Mouse (Mus musculus) spleen, postnatal 36 days (tissue): ENCODE data around the gene Ugt1a6a.

Experiments used
- DNase-seq, 2 experiments: peaks; one replicate each; pipeline ENCODE4 v3.0.0; 2022; ENCODE audit warnings: low spot score in 2 of 2, mixed read lengths in 1 of 2

Ugt1a6a gene

GRCm38 (mm10) chr1:88249596-88249995, 115.0 kb downstream of the Ugt1a6a start:
- no peak for DNase-seq

GRCm38 (mm10) chr1:88250023-88250422, 115.4 kb downstream of the Ugt1a6a start:
- DNase-seq, result no peak

- DNase-seq, result no peak
These were observed 118.5 kb downstream of the Ugt1a6a start for GRCm38 (mm10) chr1:88253106-88253505.

GRCm38 (mm10) chr1:88253540-88253939, 118.9 kb downstream of the Ugt1a6a start:
- DNase-seq, result no peak

- DNase-seq, result no peak
These were observed 120.3 kb downstream of the Ugt1a6a start for GRCm38 (mm10) chr1:88254793-88255465.

GRCm38 (mm10) chr1:88255466-88255857, 120.9 kb downstream of the Ugt1a6a start:
- DNase-seq, result no peak

- no peak for DNase-seq
These were observed 121.6 kb downstream of the Ugt1a6a start for GRCm38 (mm10) chr1:88255989-88256754.

- no peak for DNase-seq
These were observed 122.5 kb downstream of the Ugt1a6a start for GRCm38 (mm10) chr1:88256886-88257663.

- DNase-seq, result no peak
These were observed 123.1 kb downstream of the Ugt1a6a start for GRCm38 (mm10) chr1:88257681-88258080.

GRCm38 (mm10) chr1:88258361-88258760, 123.8 kb downstream of the Ugt1a6a start:
- DNase-seq, result no peak

GRCm38 (mm10) chr1:88258881-88259642, 124.5 kb downstream of the Ugt1a6a start:
- DNase-seq, result no peak

GRCm38 (mm10) chr1:88259643-88260024, 125.0 kb downstream of the Ugt1a6a start:
- DNase-seq, result no peak

- DNase-seq, result no peak
These were observed 125.5 kb downstream of the Ugt1a6a start for GRCm38 (mm10) chr1:88260114-88260513.

GRCm38 (mm10) chr1:88260604-88261377, 126.2 kb downstream of the Ugt1a6a start:
- no peak for DNase-seq

GRCm38 (mm10) chr1:88261706-88262105, 127.1 kb downstream of the Ugt1a6a start:
- no peak for DNase-seq

- no peak for DNase-seq
These were observed 127.6 kb downstream of the Ugt1a6a start for GRCm38 (mm10) chr1:88262255-88262654.

- no peak for DNase-seq
These were observed 128.4 kb downstream of the Ugt1a6a start for GRCm38 (mm10) chr1:88262961-88263360.

GRCm38 (mm10) chr1:88263778-88264177, 129.2 kb downstream of the Ugt1a6a start:
- no peak for DNase-seq

GRCm38 (mm10) chr1:88264237-88264868, 129.7 kb downstream of the Ugt1a6a start:
- DNase-seq, result no peak

- no peak for DNase-seq
These were observed 130.2 kb downstream of the Ugt1a6a start for GRCm38 (mm10) chr1:88264869-88265240.
